Mouse (Mus musculus) granulocyte monocyte progenitor cell, adult 5-6 weeks (primary cell): ENCODE results near the gene Lpp. TPM values are rescaled to one million over a fixed set of nuclear protein-coding genes. Genes with fewer than 3 reads are reported as not detected.
A peak's percentile ranks its signal among the peaks of the same experiment; 100 is the strongest.

Experiments used
- ATAC-seq: replicated peaks from 2 replicates; pipeline ENCODE4 v1.8.0; 2016; ENCODE audit warnings: mild to moderate bottlenecking, moderate TSS enrichment, inconsistent platforms; ENCODE audit not compliant: poor library complexity, severe bottlenecking
- total RNA-seq, 2 experiments: library from RNA; stranded (forward) in 1 of 2; stranded (reverse) in 1 of 2; fragments of 200-712, 200-1000 nt in 1 of 2; fragments of >200 nt in 1 of 2; fragmentation: Nextera tagmentation in 1 of 2; gene quantifications; 2 replicates each; pipeline ENCODE4 v1.2.3; 2014 to 2017

Lpp gene
- total RNA-seq, 2 experiments from 2014 or later = 3.2 to 3.5 TPM

- no peak for ATAC-seq
Observed at GRCm38 (mm10) chr16:24527219-24527618, 133.9 kb downstream of the Lpp start.

DNA sequence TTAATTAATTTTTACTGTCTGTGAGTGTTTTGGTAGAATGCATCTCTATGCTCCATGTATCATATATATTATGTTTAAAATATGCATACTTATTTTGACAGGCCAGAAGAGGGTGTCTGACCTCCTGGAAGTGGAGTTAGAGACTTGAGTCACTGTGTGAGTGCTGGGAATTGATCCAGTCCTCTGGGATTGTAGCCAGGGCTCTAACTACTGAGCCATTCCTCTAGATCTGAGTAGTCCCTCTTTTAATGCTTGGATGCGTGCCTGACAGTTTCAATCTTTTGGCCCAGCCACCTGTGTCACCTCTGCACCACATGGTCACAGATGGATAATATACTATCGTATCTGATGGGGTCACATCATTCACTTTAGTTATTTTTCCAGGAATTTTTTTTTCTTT lies 138.4 kb downstream of the Lpp start:
- no peak for ATAC-seq

DNA sequence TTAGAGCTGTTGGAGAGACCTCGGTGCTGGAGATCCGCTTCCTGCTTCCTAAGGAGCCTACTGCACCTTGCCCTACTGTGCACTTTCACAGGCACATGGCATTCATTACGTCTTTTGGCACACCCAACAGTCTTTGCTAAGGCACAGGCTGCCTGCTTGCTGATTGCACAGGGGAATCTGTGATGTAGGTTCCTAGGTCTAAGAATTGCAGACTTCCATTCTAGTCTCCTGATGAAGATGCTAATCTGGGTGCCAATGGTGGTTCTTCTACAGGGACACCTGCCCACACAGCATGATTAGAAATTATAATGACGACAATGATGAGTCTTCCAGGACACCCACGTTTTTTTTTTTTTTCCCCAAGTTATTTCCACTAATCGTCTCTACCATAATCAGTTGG lies 141.9 kb downstream of the Lpp start:
- ATAC-seq = no peak

DNA sequence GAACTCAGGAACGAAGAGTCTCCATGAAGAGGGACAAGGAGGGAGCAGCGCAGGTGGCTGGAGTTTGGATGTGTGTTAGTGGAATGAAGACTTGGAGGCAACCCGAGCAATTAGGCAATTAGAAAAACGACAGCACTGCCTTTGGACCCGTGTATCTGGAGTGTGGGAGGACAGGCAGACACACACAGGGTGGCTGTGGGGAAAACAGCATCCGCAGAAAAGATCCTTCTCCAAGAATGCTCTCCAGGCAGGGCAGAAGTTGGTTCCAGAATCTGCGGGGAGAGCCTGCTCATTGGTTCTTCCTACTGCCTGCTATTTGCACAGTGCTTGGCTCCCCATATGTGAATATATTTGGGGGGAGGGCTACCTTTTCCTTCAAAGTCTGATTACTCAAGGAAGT lies 143.0 kb downstream of the Lpp start:
- ATAC-seq = no peak

DNA sequence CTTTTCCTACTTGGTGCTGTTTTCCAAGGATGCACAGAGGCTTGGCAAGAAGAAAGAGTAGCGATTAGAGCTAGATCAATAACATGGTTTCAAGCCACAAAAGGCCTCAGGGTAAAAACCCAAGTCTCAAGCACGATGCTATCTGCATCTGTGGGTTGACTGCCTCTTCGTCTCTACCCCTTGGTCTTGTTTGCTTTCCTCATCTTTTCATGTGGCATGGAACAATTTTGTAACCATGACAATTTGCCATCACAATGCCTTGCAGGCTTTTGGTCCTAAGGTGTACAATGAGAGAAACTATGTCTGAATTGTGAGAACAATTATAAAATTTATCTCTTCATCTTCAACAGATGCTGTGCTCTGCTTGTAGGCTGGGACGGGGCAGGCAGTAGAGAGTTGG lies 145.7 kb downstream of the Lpp start:
- no peak for ATAC-seq

DNA sequence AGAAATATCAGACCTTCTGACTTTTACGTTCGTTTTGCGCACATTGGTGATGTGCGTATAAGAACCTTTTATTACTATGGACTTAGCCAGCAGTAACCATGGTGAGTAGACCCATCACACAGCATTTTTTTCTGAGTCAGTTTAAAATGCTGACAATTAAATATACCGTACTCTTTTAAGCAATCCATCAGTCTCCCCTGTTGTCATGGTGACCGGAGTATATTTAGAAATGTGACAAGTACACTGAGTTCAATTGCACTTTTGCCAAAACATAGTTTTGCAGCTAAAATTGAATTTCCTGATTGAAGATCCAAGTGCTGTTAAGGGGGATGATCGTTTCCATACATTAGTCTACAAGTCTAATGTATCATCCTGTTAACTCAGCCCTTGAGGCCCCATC lies 149.6 kb downstream of the Lpp start:
- no peak for ATAC-seq

- no peak for ATAC-seq
Observed at GRCm38 (mm10) chr16:24545366-24545765, 152.1 kb downstream of the Lpp start.

GRCm38 (mm10) chr16:24558458-24558857 lies 165.2 kb downstream of the Lpp start:
- no peak for ATAC-seq

- ATAC-seq = no peak
Observed at GRCm38 (mm10) chr16:24559811-24560210, 166.5 kb downstream of the Lpp start.

- no peak for ATAC-seq
Observed at GRCm38 (mm10) chr16:24560998-24561397, 167.7 kb downstream of the Lpp start.

DNA sequence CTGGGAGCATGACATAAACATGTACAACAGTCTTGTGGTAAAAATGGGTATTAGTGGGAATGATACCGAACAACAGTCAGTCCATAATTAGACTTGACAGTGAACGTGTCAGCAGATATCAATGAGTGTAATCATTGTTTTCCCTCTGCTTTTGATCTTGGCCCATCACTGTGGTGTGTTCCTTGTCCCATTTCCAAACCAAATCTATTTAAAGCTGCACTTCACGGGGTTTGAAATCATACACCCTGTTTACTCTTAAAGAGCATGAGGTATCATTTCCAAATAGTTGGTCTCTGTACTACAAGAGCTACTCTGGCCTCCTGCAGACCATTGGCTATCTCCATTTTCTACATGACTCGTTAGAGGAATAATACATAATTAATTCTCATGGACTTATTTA lies 168.3 kb downstream of the Lpp start:
- no peak for ATAC-seq

- no peak for ATAC-seq
Observed at GRCm38 (mm10) chr16:24565311-24565710, 172.0 kb downstream of the Lpp start.

DNA sequence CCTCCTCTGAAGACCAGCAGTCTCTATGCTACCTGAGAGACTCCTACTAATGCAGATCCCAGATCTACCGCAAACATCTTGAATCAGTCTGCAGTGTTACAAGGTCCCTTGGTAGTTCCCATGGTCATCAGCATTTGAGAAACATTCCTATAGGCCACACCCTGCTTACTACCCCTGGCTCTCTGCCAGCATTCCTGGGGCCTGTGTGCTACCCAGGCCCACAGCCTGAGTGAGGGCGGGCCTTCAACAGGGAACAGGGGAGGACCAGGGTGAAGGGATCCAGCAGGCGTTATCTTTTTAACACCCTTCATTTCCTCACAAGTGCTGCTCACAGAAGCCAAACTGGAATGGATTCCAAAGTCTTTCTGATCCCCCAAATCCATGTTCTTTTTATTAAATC lies 173.0 kb downstream of the Lpp start:
- no peak for ATAC-seq

DNA sequence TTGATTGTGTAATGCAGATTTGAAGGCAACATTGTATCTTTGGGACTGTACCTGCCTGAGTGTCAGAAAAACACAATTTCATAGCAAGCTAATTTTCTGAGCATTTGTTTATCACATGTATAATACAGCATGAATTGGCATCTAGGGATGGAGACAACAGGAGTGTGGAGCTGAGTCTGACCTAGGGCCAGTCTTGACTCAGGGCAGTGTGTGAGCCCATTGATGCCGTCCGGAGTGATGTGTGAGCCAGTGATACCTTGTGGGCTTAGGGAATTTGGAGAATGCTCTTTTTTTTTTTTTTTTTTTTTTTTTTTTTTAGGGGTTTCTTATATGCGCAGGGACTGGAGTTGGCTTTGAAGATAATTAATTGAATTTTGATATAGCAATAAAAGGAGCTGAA lies 174.3 kb downstream of the Lpp start:
- ATAC-seq = no peak

DNA sequence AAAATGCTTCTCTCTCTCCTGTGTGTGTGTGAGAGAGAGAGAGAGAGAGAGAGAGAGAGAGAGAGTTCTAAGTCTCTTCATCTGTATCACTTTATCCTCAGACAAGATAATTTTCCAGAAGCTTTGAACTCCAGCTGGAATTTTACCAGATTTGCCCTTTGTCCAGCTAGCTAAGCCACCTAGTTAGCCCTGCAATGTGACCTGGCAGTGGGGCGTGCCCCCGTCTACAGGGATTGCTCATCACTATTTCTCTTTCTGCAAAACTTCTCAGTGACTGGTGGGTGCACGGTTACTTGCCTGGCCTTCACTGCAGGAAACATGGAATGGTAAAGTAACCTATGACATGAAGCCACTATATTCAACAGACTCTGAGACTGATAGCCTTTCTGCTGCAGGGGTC lies 174.8 kb downstream of the Lpp start:
- no peak for ATAC-seq

DNA sequence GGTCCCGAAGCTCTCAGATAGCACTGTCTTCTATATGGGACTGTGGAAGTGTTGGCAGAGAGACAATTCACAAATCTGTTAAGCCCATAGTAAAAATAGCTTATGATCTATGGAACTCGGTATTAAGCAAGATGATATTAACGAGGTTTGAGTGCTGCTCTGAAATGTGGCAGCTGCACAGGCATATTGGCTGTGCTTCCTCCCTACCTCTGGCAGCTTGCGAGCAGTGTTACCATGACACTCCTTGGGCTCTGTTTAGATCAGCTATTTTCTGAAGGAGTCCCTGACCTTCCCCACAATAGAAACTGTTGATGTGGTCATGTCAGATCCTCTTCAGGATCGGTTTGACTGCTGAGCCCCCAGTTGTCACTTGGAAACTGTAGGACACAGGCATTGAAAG lies 176.4 kb downstream of the Lpp start:
- ATAC-seq = no peak

DNA sequence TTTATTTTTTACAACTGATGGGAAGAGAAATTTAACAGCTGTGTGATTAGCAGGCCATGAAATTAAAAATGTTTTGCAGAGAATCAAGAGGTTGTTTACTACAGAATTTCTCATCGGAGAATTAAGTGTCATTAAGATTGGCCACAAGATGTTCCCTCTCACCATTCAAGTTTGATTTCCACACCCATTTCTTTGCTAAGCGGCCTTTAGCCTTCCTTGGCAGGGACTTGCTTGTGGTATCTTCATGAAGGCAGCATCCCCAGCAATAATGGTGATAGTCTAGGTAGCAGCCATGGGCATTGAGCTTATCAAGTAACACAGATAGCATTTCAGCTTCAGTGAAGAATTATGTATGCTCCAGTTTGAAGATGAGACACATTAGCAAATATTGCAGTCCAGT lies 183.7 kb downstream of the Lpp start:
- ATAC-seq = no peak

DNA sequence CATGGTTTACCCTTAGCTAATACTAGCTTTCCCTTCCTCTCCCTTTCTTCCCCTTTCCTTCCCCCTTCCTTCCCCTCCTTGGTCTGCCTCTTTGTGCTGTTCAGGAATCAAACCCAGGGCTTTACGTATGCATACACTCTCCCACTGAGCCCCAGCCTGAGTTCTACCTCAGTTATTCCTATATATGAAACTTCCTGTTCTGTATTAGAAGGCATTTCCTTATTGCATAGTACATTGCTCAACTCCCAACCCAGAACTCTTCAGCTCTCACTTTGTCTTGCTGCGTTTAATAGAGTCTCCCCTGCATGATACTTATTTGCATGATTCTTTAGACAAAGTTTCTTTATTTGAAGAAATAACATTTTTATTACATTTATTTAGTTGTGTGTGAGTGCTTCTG lies 184.5 kb downstream of the Lpp start:
- ATAC-seq = peak; percentile 93

GRCm38 (mm10) chr16:24582847-24583246 lies 189.5 kb downstream of the Lpp start:
- no peak for ATAC-seq

GRCm38 (mm10) chr16:24593535-24593934 lies 200.2 kb downstream of the Lpp start:
- ATAC-seq = peak; percentile 95

- no peak for ATAC-seq
Observed at GRCm38 (mm10) chr16:24594508-24594907, 201.2 kb downstream of the Lpp start.

DNA sequence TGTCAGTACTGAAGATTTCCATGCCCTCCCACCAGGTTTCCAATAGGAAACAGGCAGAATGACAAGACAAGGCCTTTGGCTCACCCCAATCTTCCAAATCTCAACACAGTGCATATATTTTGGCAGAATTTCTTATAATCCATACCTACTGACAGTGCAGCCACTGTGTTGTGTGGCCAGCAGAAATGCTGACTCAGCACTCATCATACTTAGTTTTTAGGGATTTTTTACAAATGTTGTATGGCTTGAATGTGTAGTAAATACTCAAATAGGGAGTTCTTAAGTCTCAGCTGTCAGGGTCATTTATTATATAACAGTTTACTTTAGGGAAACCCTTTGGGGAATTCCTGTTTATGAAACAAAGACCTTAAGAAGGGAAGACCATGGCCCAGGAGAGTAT lies 202.2 kb downstream of the Lpp start:
- ATAC-seq = no peak

DNA sequence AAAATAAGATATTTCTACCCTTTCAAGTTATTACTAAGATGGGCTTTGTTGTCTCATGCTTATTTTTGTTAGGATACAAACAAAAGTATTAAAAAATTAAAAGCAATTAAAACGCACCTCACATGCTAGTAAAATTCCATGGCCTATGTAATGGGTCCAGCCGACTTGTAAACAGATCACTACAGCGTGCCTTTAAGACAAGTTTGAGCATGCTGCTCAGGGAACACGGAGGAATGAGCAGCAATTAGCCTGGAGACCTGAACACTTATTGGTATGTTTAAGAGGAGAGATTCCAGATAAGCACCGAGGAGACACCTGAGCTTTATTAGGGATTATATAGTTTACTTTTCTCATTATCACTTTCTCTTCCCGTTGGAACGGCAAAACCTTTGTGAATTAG lies 205.3 kb downstream of the Lpp start:
- no peak for ATAC-seq
